Mouse (Mus musculus): ENCODE measurements around the gene Ddx41.
"Not testable (repeated sequence)": the region's sequence is repeated elsewhere in the genome, so short reads cannot be mapped to it uniquely, and the experiment has no call there.

Ddx41 gene

DNA sequence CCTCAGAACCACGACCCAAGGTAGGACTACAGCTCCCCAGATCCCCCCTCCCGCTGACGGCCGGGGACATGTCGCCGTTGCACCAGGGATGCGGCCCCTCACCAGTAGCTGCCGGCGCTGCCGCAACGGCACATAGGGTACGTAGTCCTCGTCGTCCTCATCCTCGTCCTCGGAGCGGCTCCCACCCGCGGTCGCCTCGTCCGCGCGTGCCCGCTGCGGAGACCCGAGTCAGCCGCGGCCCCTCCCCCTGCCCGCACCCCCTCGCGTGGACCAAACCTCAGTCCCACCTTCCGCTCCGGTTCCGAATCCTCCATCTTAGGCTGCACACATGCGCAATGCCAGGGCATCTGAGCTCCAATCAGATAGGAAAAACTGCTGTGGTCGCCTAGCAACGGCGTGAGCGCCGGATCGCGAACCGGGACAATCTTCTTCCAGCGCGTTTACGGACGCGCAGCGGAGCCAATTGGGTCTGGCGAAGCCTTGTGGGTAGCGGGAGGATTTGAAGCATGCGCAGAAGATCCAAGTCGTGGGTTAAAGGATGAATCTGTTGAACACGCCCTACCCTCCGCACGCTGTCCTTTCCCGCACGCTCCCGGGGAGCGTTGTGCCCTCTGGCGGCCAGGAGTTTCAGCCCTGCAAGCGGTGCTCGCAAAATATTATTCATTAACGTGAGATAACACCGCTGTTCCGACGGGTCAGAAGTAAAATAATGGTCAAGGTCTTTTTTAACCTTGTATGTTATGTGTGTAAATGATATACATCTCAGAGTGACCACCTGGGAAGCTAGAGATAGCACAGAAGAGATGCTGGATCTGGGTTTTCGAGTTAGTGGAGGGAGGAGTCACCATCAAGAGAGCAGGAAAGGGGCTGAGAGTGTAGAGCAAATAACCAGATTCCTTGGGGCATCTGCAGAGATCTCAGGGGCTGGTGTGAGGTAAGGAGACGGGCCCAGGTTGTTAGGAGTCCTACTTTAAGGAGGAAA, at the start of gene Ddx41:
TSS of gene Ddx41 (minus strand) at position 465 of the 982 bp plus-strand sequence.
- DNase-seq (ENCODE audit: low read depth, low spot score): peak; percentile 100

DNA sequence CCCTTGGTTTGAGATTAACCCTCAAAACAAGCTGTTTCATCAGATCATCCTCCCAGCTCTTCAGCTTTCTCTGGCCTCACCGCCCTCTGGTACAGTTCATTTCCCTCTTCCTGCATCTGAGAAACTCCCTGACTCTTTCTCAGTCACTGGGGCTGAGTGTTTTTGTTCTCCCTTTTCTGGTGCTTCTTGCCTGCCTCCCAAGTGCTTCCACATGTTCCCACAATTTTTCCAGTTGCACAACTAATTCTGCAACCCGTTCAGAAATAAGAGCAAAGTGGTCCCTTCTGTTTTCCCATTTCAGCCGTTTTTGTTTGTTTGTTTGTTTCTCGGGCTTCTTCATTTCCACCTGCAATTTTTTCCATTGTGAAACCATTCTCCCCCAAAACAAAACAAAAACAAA, 41.6 kb upstream of the Ddx41 start:
- DNase-seq (ENCODE audit: low read depth, low spot score): no peak

DNA sequence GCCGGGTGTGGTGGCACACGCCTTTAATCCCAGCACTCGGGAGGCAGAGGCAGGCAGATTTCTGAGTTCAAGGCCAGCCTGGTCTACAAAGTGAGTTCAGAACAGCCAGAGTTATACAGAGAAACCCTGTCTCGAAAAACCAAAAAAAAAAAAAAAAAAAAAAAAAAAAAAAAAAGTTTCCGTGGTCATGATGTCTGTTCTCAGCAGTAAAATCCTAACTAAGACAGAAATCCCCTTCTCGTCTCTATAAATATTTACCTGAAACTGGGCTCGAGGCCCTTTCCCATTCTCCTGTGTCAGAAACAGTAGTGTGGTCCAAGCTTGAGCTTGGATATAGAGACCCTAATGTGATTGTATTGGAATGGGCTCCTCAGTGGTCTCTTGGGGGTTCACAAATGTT, 40.4 kb upstream of the Ddx41 start:
- DNase-seq (ENCODE audit: low read depth, low spot score): not testable (repeated sequence)

GRCm38 (mm10) chr13:55575932-55576331, 39.5 kb upstream of the Ddx41 start:
- peak; percentile 84 for DNase-seq (ENCODE audit: low read depth, low spot score)

GRCm38 (mm10) chr13:55574321-55574720, 37.9 kb upstream of the Ddx41 start:
- peak; percentile 43 for DNase-seq (ENCODE audit: low read depth, low spot score)

DNA sequence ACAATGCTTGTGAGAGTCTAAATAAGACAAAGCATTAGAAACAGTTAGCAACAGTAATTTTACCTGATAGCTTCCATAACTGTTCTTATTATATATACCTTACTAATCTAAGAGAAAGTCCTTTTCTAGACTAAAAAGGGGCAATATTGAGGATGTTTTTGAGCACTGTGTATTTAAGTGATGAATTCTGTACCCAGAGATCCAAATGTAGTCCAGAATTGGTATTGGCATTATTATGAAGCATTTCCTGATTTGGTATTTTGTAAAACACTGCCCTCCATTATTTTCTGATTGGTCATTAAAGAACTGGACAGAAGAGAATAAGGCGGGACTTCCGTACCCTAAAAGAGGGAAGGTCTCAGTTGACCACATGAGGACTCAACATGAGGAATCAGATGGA, 37.0 kb upstream of the Ddx41 start, which contains the start of gene Tmed9:
TSS of gene Tmed9 (plus strand) at position 301 of the 400 bp plus-strand sequence.
- DNase-seq (ENCODE audit: low read depth, low spot score): no peak

DNA sequence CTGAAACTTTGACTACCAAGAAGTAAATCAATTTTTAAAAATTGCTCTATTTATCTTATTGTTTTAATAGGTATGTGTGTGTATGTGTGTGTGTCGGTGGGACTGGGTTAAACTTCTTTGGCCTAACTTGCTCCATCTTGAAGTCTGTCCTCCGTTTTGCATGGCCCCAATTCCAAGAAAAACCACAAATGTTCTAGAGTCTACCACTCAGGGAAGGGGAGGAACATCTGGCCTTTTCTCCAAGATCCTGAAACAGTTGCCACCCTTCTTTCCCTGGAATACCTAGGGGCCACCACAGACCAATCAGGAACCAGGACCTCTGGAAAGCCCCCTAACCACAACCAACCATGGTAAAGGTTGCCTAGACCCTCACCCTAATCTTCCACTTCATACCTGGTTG, 35.5 kb upstream of the Ddx41 start:
- DNase-seq (ENCODE audit: low read depth, low spot score): no peak

- peak; percentile 94 for DNase-seq (ENCODE audit: low read depth, low spot score)
Measured at GRCm38 (mm10) chr13:55571027-55571751, 34.7 kb upstream of the Ddx41 start, which contains the start of gene Fam193b. Fam193b (minus strand) TSS chr13:55571120.

DNA sequence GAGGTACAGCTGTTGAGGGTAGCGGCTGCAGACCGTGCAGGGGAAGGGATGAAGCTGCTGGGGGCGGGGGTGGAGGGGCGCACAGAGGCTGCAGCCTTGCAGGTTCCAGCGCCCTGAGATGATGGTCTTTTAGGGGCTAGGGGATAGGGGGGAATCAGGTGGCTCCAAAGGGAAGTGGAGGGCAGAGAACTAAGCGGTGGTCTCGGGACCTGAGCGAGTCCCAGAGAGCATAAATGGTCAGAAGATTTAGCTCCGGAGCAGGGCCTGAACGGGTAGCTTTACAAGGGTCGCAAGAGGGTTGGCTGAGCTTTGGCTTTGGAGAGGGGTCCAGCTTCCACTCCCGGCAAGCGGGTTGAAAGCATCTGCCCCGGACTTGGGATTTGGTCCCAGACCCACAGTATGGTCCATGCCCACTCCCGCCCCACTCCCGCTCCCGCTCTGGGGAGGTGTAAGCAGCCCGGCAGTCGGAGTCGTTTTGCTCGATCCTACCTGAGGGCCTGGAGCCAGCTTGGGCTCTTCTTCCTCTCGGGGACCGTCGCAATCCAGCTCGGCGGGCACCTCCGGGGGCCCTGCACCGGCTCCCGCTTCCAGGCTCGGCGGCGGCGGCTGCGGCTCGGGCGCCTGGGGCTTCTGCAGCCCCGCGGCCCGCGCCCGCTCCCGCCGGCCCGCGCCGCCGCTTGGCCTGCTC, 34.0 kb upstream of the Ddx41 start:
- peak; percentile 65 for DNase-seq (ENCODE audit: low read depth, low spot score)

DNA sequence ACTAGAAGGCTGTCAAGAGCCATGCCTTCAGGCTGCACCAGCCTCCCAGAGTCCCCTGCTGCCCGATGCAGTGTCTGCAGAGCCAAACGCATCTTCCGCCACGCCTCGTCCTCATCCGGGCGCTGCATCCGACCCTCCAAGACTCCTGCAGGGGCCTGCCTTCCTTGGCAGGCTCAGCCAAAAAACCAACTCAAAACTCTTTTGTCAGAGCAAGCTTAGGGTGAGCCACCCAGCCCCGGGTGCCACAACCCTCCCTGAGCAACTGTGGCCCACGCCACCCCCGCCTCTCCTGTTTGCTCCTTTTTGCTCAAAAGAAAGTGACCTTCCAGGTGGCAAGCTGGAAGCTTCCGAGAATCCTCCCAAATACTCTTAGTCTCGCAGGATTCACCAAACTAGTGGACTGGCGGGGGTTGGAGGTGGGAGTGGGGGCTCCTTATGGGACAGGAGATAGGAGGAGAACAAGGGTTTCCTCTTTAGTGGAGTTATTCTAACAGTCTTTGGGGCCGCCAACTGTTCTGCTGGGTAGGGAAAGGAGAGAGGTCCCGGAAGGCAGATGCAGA, 33.3 kb upstream of the Ddx41 start:
- peak; percentile 42 for DNase-seq (ENCODE audit: low read depth, low spot score)

GRCm38 (mm10) chr13:55568524-55568923, 32.1 kb upstream of the Ddx41 start:
- DNase-seq (ENCODE audit: low read depth, low spot score): not testable (repeated sequence)

- DNase-seq (ENCODE audit: low read depth, low spot score): no peak
Measured at GRCm38 (mm10) chr13:55567949-55568348, 31.5 kb upstream of the Ddx41 start.

- DNase-seq (ENCODE audit: low read depth, low spot score): no peak
Measured at GRCm38 (mm10) chr13:55567001-55567400, 30.5 kb upstream of the Ddx41 start.

- DNase-seq (ENCODE audit: low read depth, low spot score): no peak
Measured at GRCm38 (mm10) chr13:55563266-55563879, 26.9 kb upstream of the Ddx41 start.

- no peak for DNase-seq (ENCODE audit: low read depth, low spot score)
Measured at GRCm38 (mm10) chr13:55557499-55557898, 21.0 kb upstream of the Ddx41 start.

GRCm38 (mm10) chr13:55555921-55556320, 19.5 kb upstream of the Ddx41 start:
- no peak for DNase-seq (ENCODE audit: low read depth, low spot score)

- DNase-seq (ENCODE audit: low read depth, low spot score): no peak
Measured at GRCm38 (mm10) chr13:55549061-55549460, 12.6 kb upstream of the Ddx41 start.

GRCm38 (mm10) chr13:55548426-55548825, 12.0 kb upstream of the Ddx41 start:
- no peak for DNase-seq (ENCODE audit: low read depth, low spot score)

- DNase-seq (ENCODE audit: low read depth, low spot score): no peak
Measured at GRCm38 (mm10) chr13:55547916-55548315, 11.5 kb upstream of the Ddx41 start.

DNA sequence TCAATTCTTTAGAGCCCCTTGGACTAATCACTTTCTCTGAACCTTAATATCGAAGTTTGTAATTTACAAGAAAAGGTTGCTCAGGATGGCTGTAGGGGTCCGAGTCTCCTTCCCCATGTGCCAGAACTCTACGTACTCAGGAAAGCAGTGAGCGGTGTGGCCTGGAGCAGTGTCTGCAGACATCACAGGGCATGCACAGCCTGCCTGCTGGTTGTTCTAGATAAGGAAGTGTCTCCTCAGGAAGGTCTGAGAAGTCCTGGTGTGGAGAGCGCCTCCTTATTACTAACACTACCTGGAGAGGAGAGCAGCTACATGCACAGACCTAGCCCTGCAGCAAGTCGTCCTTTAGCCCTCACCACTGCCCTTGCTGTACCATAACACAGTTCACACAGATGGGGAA, 8.3 kb upstream of the Ddx41 start:
- DNase-seq (ENCODE audit: low read depth, low spot score): no peak

DNA sequence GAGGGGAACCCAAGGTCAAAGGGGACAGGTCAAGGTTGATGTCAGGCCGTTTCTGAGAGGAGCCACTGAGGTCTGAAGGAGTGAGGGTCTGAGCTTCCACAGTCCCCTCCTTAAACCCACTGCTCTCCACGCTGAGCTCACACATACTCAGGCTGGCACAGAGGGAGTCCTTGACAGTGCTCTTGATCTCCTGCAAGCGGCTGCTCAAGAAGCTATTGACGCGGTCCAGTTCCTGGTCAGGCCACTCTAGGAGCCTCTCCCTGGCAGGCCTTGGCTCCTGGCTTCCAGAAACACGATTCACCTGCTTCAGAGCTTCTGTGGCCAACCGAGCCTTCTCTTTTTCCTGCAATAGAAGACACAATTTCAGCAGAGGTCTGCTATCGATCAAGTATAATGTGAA, 7.0 kb upstream of the Ddx41 start:
- no peak for DNase-seq (ENCODE audit: low read depth, low spot score)
